Mouse (Mus musculus) thymus, postnatal 14 days (tissue): Measurements from ENCODE around the gene Brpf3.
A peak's percentile ranks its signal among the peaks of the same experiment; 100 is the strongest.
"Not testable (repeated sequence)": the region's sequence is repeated elsewhere in the genome, so short reads cannot be mapped to it uniquely, and the experiment has no call there.

Experiments
- DNase-seq: peaks from one replicate; pipeline ENCODE4 v3.0.0; 2021

Gene Brpf3

DNA sequence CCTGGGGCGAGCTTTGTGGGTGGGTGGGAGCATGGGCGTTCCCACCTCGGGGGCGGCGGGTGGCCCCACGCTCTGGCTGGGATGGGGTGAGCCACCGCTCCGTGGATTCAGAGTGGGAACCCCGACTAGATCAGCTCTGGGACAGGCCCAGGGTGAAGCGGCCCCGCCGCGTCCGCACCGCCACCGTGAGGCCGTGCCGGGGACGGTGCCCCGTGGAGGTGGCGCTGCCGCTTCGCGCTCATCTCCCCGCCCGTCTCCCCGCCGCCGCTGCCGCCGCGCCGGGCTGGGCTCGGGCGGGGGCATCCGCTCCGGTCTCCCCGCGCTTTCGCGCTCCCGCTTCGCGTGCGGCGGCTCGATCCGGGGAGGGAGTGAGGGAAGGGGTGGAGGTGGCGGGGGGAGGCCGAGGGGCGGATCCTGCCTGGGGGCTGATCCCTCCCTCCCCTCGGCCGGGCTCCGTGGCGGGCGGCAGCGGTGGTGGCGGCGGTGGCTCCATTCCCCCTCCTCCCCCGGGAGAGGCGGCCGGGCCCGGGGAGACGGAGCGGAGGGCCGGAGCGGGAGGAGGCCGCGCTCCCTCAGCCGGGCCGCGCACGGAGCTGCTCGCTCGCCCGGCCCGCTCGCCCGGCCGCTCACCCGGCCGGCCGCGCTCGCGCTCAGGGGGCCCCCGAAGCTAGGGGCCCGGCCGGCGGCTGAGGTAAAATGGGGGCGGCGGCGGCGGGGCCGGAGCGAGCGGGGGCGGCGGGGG is at the start of gene Brpf3:
TSS of gene Brpf3 (plus strand) at position 420 of the 742 bp plus-strand sequence.
- peak; percentile 91 for DNase-seq

- no peak for DNase-seq
Observed at GRCm38 (mm10) chr17:28756447-28756846, 44.4 kb upstream of the Brpf3 start.

DNA sequence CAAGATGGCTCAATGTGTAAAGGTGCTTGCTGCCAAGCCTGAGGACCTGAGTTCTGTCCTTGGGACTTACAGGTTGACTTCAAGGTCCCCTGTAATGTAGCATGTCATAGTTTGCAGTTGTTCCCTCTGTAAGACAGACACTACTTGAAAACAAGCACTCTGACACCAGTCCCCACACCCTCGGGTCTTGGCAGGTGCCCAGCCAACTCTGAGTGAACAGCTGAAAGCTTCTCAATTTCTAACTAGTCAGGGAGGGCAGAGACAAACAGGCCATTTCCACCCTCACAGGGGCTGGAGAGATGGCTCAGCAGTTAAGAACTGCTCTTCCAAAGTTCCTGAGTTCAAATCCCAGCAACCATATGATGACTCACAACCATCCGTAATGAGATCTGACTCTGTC is 43.4 kb upstream of the Brpf3 start:
- DNase-seq = no peak

DNA sequence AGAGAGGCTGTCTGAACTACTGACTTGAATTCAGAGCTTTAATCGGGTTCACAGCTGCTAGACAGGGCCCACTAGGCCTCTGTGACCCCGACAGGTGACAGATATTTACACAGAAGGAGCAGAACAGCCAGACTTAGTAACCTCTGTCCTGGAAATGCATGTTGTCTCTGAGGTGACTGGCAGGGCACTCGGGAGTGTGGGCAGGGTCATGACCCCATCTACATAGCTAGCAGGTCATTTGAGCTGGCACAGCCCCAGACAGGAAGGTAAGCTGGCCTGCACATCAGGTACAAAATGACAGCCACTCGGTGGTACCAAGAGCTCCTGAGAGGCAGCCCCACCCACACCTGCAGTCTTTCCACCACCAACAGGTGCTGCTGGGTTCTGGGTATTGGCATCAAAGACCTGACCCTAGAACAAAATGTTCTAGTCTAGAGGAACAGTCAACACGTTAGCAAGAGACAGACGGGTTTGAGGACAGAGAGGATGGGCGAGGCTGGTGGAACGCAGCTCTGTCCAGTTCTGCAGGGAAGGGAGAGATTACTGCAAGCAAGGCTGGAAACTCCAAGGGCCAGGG is 40.1 kb upstream of the Brpf3 start:
- no peak for DNase-seq

DNA sequence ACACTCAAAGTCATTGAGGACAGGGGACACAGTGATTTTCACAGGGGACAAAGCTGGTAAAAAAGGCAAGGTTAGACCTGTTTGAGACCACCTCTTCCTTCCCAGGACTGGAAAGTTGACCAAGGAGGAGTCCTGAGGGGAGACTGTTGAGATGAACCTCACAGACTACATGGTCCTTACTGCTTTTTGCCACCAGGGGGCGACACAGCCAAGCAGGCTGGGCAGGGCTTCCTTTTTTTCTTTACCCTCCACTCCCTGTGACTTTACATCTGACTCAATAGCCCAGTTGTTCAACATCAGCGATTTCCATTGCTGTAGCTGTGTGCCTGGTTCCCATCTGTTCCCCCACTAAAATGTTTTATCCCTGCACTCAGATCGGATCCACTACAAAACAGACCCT is 39.0 kb upstream of the Brpf3 start:
- peak; percentile 82 for DNase-seq

GRCm38 (mm10) chr17:28766203-28766602 is 34.7 kb upstream of the Brpf3 start:
- no peak for DNase-seq

- no peak for DNase-seq
Observed at GRCm38 (mm10) chr17:28766781-28767515, 33.9 kb upstream of the Brpf3 start.

GRCm38 (mm10) chr17:28769121-28769874 is 31.6 kb upstream of the Brpf3 start, which contains the start of gene Mapk13:
Mapk13 (plus strand) TSS chr17:28769297.
- peak; percentile 27 for DNase-seq

- no peak for DNase-seq
Observed at GRCm38 (mm10) chr17:28769875-28770421, 30.9 kb upstream of the Brpf3 start.

GRCm38 (mm10) chr17:28771289-28771688 is 29.6 kb upstream of the Brpf3 start:
- DNase-seq = no peak

DNA sequence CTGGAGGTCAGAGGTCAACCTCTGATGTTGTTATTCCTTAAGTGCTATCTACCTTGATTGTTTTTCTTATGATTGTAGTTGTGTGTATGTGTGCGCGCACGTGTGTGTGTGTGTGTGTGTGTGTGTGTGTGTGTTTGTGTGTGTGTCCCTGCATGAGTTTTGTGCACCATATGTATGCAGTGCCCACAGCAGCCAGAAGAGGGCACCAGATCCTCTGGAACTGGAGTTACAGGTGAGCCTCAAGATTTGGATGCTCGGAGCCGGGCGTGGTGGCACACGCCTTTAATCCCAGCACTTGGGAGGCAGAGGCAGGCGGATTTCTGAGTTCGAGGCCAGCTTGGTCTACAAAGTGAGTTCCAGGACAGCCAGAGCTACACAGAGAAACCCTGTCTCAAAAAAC is 26.6 kb upstream of the Brpf3 start:
- not testable (repeated sequence) for DNase-seq

DNA sequence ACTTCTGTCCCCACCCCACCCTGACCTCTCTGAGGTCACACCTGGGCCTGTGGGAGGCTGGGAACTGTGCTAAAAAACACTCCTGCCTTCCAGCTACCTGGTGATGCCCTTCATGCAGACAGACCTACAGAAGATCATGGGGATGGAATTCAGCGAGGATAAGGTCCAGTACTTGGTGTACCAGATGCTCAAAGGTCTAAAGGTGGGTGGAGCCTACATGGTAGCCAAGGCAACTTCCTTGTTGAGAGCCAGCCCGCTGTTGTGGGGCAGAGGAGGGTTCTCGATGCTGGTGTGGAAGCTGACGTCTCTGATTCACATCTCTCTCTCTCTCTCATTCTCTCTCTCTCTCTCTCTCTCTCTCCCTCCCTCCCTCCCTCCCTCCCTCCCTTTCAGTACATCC is 25.7 kb upstream of the Brpf3 start:
- DNase-seq = no peak

DNA sequence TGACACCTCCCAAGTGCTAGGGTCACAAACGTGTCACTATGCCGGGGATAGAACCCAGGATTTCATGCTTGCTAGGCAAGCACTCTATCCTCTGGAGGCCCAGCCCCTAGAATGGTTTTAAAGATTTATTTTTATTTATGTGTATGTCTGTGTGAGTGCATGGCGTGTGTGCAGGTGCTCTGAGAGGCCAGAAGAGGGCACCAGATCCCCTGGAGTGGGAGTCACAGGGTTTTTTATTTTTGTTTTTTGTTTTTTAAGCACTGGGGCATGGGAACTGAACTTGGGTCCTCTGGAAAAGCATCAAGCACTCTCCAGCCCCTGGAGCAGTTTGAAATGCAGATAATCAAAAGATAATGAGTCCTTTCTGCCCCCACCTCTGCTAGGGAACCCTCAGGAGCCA is 24.1 kb upstream of the Brpf3 start:
- no peak for DNase-seq

DNA sequence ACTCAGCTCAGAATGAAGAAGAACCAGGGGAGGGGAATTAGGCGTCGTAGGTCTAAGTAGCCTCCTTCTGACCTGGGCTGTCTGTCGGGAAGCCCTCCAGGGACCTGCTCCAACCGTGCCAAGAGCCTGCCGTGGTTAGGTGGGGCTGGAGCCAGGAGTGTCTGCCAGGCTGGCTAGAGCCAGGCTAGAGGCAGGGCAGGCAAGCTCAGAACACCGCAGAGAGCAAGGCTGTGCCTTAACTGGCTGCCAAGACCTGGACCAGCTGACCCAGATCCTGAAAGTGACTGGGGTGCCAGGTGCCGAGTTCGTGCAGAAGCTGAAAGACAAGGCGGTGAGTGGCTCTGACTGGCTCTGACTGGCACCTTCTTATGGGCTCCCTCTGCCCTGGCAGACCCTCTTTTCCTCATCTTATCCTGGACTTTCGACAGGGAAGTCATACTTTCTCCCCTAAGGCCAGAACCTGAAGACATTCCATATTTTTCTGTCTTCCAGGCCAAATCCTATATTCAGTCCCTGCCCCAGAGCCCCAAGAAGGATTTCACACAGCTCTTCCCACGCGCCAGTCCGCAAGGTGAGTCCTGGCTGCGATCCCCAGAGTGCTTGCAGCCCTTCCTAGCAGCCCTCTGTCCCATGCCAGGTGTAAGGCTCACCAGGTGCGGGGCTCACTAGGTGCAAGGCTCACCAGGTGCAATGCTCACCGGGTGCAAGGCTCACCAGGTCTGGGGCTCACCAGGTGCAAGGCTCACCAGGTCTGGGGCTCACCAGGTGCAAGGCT is 23.5 kb upstream of the Brpf3 start:
- no peak for DNase-seq

DNA sequence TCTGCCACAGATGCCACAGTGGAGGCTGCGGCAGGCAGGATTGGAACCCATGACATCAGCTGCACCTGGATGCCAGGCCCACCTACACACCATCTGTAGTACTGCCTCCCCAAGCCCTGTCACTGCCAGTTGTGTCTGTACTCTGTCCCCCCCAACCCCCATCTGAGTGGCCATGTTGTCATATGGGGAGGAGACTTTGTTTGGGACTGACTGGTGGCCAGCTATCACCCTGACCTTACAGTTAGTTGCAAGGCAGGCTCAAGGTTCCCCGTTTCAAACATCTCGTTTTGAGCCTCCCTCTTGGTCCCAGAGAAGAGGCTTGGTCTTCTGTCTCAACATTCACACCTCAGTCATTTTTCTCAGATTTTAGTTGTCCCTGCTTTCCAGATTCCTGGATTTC is 21.2 kb upstream of the Brpf3 start:
- no peak for DNase-seq

DNA sequence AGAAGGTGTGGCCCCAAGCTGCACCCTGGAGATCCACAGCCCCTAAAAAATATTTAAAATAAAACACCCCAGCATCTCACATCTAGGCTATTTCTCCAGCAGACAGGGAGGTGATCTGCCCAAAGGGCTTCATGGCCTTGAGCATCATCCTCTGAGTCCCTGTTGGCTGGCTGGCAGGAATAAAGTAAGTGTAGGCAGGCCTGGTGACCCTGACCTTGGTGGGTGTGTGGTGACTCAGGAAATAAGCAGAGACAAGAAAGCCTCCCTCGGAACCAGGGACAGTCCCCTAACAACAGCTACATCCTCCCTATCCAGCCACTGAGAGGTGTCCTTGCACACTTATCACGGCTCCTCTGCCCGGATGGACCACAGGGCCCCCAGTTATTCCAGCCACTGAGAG is 20.1 kb upstream of the Brpf3 start:
- no peak for DNase-seq

DNA sequence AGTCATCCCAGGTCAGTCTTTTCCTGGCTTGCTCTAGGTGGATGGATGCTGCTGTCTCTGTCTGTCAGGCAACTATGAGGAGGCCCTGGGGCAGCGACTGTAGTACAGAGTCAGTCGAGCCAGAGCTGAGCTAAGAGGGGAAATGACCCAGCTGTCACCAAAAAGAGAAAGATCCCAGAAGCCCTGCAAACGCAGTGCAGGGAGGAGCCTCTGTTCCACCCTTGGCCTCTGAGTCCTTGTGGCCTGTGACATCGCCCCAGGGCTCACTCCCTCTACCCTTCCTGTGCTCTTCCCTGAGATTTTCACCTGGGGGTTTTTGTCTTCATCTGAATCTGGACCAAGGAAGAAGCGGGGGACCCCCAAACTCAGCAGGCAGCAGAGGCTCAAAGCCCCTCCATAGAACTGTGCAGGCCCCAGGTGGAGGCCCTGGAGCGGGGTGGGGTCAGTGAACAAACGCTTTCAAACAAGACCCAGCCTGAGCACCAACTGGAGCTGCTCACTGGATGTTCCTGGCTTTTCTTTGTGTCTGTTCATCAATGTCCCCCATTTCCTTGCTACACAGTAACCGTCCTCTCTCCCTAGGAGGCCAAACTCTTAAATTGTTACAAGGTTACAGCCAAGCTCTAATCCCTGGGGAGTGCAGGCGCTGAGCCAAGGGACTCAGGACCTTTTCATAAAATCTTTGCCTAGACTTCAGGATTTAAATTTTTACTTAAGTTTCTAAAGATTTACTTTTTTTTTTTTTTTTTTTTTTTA is 19.4 kb upstream of the Brpf3 start:
- no peak for DNase-seq

GRCm38 (mm10) chr17:28785036-28785435 is 15.9 kb upstream of the Brpf3 start:
- no peak for DNase-seq

DNA sequence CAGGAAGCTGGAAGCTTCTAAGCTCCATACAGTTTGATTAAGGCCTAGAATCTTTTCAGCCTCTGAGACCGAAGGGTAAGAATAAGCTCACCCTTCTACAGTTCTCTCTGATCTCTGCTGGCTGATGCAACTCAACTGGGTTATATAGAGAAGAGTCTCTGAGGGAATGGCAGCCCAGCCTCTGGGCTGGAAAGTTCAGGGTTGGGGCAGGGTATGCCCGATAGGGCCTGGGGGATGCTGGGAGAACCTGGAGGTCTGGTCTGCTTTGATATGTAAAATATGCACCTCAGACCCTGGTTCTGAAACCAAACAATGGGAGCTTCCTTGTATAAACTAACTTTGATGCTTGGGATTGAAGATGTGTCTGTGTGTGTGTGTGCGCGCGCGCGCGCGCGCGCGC is 13.4 kb upstream of the Brpf3 start:
- no peak for DNase-seq

DNA sequence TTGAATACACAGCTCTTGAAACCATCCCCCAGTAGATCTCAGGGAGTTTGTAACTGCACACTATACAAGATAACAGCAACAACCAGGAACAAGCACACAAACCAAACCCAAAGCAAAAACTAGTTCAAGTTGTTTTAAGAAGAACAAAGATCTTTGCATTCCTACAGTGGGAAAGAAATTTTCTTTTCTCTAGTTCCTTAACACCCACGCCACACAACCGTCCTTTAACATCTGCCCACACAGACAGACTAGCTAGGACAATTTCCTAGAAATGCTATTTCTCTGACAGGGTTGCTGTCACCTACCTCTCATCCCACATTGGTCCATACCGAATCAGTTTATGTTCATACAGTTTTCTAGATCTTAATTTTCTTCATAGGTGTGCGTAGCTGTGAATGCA is 3.9 kb upstream of the Brpf3 start:
- no peak for DNase-seq
